Mouse (Mus musculus) liver, embryonic 16.5 days (tissue): ENCODE data around the gene Gm30302. TPM values are rescaled to one million over a fixed set of nuclear protein-coding genes. Genes with fewer than 3 reads are reported as not detected.
"Not testable (repeated sequence)": the region's sequence is repeated elsewhere in the genome, so short reads cannot be mapped to it uniquely, and the experiment has no call there.

ENCODE experiments used
- ATAC-seq: fragments of 200-750 bp; cut with Nextera tagmentation; 2 replicates; pipeline ENCODE4 v1.8.0; 2017; ENCODE audit warnings: low read depth, mild to moderate bottlenecking, moderate number of reproducible peaks, moderate library complexity
- H3K27ac ChIP-seq: fragments of 300-500 bp; sonication (generic); 2 replicates; pipeline ENCODE4 v1.5.1; 2014; ENCODE audit warnings: mild to moderate bottlenecking, low read length
- H3K27me3 ChIP-seq: fragments of 300-500 bp; sonication (generic); 2 replicates; pipeline ENCODE4 v1.6.1; 2014; ENCODE audit warnings: low read depth, low read length, mixed read lengths; ENCODE audit not compliant: control insufficient read depth, insufficient read depth
- H3K36me3 ChIP-seq: fragments of 300-500 bp; sonication (generic); 2 replicates; pipeline ENCODE4 v1.6.1; 2014; ENCODE audit warnings: mild to moderate bottlenecking; ENCODE audit not compliant: control insufficient read depth, insufficient read depth
- H3K4me1 ChIP-seq: fragments of 300-500 bp; sonication (generic); 2 replicates; pipeline ENCODE4 v1.6.1; 2014; ENCODE audit warnings: low read depth, low read length, mixed read lengths; ENCODE audit not compliant: control insufficient read depth
- H3K4me2 ChIP-seq: fragments of 300-500 bp; sonication (generic); 2 replicates; pipeline ENCODE4 v1.6.1; 2014; ENCODE audit warnings: low read depth, low read length, mixed read lengths
- H3K4me3 ChIP-seq: fragments of 300-500 bp; sonication (generic); 2 replicates; pipeline ENCODE4 v1.5.1; 2014; ENCODE audit warnings: low read depth, mild to moderate bottlenecking, low read length
- H3K9ac ChIP-seq: fragments of 300-500 bp; sonication (generic); 2 replicates; pipeline ENCODE4 v1.6.1; 2014; ENCODE audit warnings: low read depth, low read length
- H3K9me3 ChIP-seq: fragments of 300-500 bp; sonication (generic); replicated peaks from 2 replicates; pipeline ENCODE4 v1.6.1; 2016; ENCODE audit warnings: low read length; ENCODE audit not compliant: control insufficient read depth
- WGBS: fragments of 180-500 bp; shearing (Covaris S2); extraction: QIAGEN DNeasy Blood & Tissue Kit; methylation state at CpG from one replicate; pipeline ENCODE4 v1.1.7; 2014; ENCODE audit not compliant: insufficient replicate concordance; 5-methylcytosine and 5-hydroxymethylcytosine counted together
- polyA plus RNA-seq: library from polyadenylated mRNA; unstranded; fragments of >200 nt; fragmentation: Nextera tagmentation; extraction: Ambion mirVana; gene quantifications from 2 replicates; pipeline ENCODE4 v1.2.1, GENCODE M21; 2015

Gene Gm30302
- polyA plus RNA-seq, 1 experiment from 2014 or later, result not detected

DNA sequence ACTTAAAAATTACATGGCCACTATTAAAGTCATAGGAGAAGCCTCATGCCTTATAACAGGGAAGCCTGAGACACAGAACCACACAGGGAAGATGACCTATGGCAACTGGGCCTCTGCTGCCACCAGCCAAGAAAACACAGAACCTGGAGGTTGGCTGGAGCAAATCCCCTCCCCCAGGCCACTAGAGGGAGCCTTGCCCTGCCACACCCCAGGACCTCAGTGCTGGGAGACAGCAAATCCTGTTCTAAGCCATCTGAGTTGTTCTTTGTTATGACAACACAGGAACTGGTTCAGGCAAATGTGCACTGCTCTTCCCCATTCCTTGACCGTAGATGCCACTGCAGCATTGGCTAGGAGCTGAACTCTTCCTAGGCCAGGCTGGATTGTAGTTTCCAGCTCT lies 8.3 kb upstream of the Gm30302 start:
- no peak overlapping the region for H3K4me2 ChIP-seq
- no peak overlapping the region for H3K27ac ChIP-seq
- no peak overlapping the region for H3K9ac ChIP-seq
- no peak for ATAC-seq
- no peaks in the 10 kb centered on the region for H3K4me1 ChIP-seq
- H3K4me3 ChIP-seq, result no peak overlapping the region
- 63% methylated on average over 1 of the region's 1 CpGs for WGBS
- no peaks in the 10 kb centered on the region for H3K27me3 ChIP-seq
- no peaks in the 10 kb centered on the region for H3K9me3 ChIP-seq
- no peaks in the 10 kb centered on the region for H3K36me3 ChIP-seq

DNA sequence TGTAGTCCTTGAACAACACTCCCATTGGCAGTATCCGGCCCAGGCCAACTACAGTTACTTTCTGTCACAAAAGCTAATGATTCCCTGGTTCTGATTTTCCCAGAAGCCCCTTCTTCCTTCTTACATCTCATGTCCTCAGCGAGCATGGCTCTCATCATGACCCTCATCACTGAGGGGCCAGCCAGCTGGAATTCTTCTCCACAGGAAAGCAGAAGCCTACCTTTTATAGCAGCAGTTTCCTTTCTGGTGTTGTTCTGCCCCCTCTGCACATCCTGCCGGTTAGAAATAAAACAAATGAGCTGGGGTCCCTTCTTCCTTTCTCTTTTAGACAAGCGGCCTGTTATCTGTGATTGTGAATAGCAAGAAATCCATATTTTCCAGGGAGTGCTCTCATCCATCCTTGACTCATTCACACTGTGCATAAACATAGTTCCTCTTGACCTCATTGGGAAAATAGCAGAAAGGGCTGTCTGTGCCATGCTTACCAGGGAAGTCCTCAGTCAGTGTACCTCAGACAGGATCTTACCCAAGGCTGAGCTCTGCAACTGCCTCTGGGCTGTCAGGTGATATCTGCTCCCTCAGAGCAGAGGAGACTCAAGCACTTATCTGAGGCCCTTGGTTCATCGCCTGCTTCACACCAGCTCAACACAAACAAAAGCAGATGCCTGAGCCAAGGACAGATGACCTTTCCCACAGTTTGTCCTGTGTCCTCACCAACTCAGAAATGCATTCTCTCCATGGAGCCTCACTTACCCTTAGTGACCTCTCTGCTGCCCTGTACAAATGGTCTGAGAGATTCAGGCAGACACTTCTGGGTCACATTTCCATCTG lies 10.0 kb downstream of the Gm30302 start:
- Histone ChIP-seq H3K4me3 (no peak overlapping the region), H3K9me3 (no peaks in the 10 kb centered on the region), H3K4me1 (no peaks in the 10 kb centered on the region), H3K27me3 (no peaks in the 10 kb centered on the region), H3K4me2 (no peak overlapping the region), H3K9ac (no peak overlapping the region), H3K36me3 (no peaks in the 10 kb centered on the region), H3K27ac (no peak overlapping the region)
- WGBS, result 19% methylated on average over 5 of the region's 5 CpGs
- ATAC-seq, result peak; percentile 45

GRCm38 (mm10) chr13:49783899-49784298 lies 14.9 kb downstream of the Gm30302 start:
- Histone ChIP-seq H3K4me1 (no peaks in the 10 kb centered on the region), H3K4me3 (no peak overlapping the region), H3K36me3 (no peaks in the 10 kb centered on the region), H3K27ac (no peak overlapping the region), H3K9ac (no peak overlapping the region), H3K9me3 (no peaks in the 10 kb centered on the region), H3K4me2 (no peak overlapping the region), H3K27me3 (no peaks in the 10 kb centered on the region)
- ATAC-seq, result no peak
- 32% methylated on average over 3 of the region's 3 CpGs for WGBS

DNA sequence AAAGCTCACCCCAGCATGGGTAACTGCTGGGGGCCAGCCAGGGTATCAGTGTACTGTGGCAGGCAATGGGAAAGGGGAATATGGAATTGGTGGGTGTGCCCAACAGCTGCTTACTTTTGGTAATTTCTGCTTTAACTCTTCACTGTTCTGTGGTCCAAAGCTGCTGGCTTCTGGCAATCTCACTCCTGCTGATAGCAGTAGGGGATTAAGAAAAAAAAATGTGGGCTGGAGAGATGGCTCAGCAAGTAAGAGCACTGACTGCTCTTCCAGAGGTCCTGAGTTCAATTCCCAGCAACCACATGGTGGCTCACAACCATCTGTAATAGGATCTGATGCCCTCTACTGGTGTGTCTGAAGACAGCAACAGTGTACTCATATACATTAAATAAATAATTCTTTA lies 27.3 kb downstream of the Gm30302 start:
- not testable (repeated sequence) for H3K9me3 ChIP-seq, H3K9ac ChIP-seq, H3K36me3 ChIP-seq, H3K27ac ChIP-seq, H3K27me3 ChIP-seq, ATAC-seq, H3K4me2 ChIP-seq, H3K4me3 ChIP-seq, H3K4me1 ChIP-seq

DNA sequence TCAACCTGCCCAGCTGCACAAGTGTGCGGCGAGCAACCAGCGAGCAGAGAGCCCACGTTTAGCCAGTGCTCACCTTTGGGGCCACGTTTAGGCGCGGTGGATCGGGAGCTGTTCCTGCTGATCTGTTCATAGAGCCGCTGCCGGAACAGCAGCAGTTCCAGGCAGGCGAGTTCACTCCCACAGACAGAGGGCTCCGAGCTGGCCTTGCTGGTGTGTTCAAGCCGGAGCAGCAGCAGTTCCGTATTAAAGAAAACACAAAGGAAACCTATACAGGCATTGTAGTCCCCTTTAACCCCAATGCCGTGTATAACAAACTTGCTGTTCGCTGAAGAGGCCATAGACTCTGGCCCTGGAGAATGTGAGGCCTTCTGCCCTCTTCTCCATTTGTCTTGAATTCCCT lies 29.7 kb downstream of the Gm30302 start:
- H3K4me3 ChIP-seq, result no peak overlapping the region
- H3K27ac ChIP-seq, result no peak overlapping the region
- no peak overlapping the region for H3K4me2 ChIP-seq
- peaks cover 3% of the 10 kb centered on the region; the same call in 1 of the 2 replicates for H3K4me1 ChIP-seq
- no peaks in the 10 kb centered on the region for H3K36me3 ChIP-seq
- no peak for ATAC-seq
- 67% methylated on average over 16 of the region's 16 CpGs for WGBS
- no peaks in the 10 kb centered on the region for H3K27me3 ChIP-seq
- H3K9ac ChIP-seq, result no peak overlapping the region
- H3K9me3 ChIP-seq, result no peaks in the 10 kb centered on the region

- Histone ChIP-seq H3K4me2 (no peak overlapping the region), H3K9ac (no peak overlapping the region), H3K4me1 (peaks cover 3% of the 10 kb centered on the region; the same call in 1 of the 2 replicates), H3K4me3 (no peak overlapping the region), H3K27ac (no peak overlapping the region), H3K27me3 (no peaks in the 10 kb centered on the region), H3K36me3 (no peaks in the 10 kb centered on the region), H3K9me3 (no peaks in the 10 kb centered on the region)
- 8% methylated on average over 2 of the region's 2 CpGs for WGBS
- 0 out of 2 replicates have a peak, but pooled peaks have one; percentile 11 for ATAC-seq
Measured at GRCm38 (mm10) chr13:49768048-49768447, 30.8 kb downstream of the Gm30302 start.

- H3K9me3 ChIP-seq, result no peaks in the 10 kb centered on the region
- H3K27me3 ChIP-seq, result no peaks in the 10 kb centered on the region
- H3K36me3 ChIP-seq, result no peaks in the 10 kb centered on the region
- H3K4me1 ChIP-seq, result peaks cover 3% of the 10 kb centered on the region; the same call in 1 of the 2 replicates
- ATAC-seq, result no peak
- no peak overlapping the region for H3K4me3 ChIP-seq
- no peak overlapping the region for H3K9ac ChIP-seq
- H3K4me2 ChIP-seq, result no peak overlapping the region
- no peak overlapping the region for H3K27ac ChIP-seq
- 71% methylated on average over 9 of the region's 9 CpGs for WGBS
Measured at GRCm38 (mm10) chr13:49766269-49766668, 32.5 kb downstream of the Gm30302 start.

DNA sequence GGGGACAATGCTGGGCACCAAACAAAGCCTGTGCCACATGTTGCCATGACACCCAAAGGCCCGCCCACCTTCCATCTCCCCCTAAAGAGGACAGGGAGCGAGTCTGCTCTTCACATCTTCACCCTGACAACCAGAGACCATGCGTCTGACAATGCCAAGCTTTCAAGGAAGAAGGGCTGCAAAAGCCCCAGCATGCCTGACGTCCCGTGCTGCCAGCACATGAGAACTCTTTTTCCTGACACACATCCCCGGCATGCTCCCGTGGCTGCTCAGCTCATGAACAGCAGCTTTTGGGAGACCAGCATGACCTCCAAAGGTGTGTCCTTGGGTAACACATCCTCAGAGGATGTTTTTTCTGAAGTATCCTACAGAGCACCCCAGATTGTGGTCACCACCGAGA lies 33.5 kb downstream of the Gm30302 start:
- no peak overlapping the region for H3K27ac ChIP-seq
- no peaks in the 10 kb centered on the region for H3K9me3 ChIP-seq
- no peak overlapping the region for H3K4me2 ChIP-seq
- 72% methylated on average over 8 of the region's 8 CpGs for WGBS
- no peak overlapping the region for H3K4me3 ChIP-seq
- ATAC-seq, result no peak
- H3K36me3 ChIP-seq, result no peaks in the 10 kb centered on the region
- H3K4me1 ChIP-seq, result peaks cover 3% of the 10 kb centered on the region; the same call in 1 of the 2 replicates
- no peaks in the 10 kb centered on the region for H3K27me3 ChIP-seq
- H3K9ac ChIP-seq, result no peak overlapping the region

DNA sequence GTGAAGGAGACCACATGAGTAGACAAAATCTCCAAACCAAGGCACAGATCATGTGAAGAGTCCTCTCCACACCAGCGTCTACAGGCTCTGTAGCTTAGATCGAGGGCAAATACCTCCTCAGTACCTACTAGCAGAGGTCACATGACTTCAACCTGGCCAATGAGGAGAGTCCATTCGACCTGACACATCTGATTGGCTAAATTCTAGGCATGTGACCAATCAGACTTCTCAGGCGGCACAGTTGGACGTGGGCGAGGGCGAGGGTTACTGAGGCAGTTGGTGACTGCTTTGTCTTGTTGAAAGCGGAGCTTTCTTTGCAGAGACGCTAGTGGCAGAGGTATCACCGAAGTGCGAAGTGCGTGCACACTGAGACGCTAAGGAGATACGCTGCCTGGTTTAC lies 36.6 kb downstream of the Gm30302 start:
- Histone ChIP-seq H3K4me3 (no peak overlapping the region), H3K27ac (no peak overlapping the region), H3K4me1 (no peaks in the 10 kb centered on the region), H3K9ac (no peak overlapping the region), H3K27me3 (no peaks in the 10 kb centered on the region), H3K9me3 (no peaks in the 10 kb centered on the region), H3K4me2 (no peak overlapping the region), H3K36me3 (no peaks in the 10 kb centered on the region)
- WGBS, result 81% methylated on average over 14 of the region's 14 CpGs
- no peak for ATAC-seq
